Mouse (Mus musculus) neutrophil, adult 59 days (primary cell): ENCODE measurements around the gene Nisch. TPM values are rescaled to one million over a fixed set of nuclear protein-coding genes. Genes with fewer than 3 reads are reported as not detected.

Source experiments
- total RNA-seq, 2 experiments: library from RNA; stranded (reverse); gene quantifications; 1 replicate in 1 of 2; 2 replicates in 1 of 2; pipeline ENCODE4 v1.2.4; 2023

The Nisch gene
- 100 to 1,000 TPM; 288 to 309 TPM for total RNA-seq

GRCm38 (mm10) chr14:31216846-31217245 is at the start of gene Nisch:
Nisch (minus strand) TSS chr14:31216946.

GRCm38 (mm10) chr14:31251084-31251604 is 34.4 kb upstream of the Nisch start, which contains the start of the genes Phf7 and Bap1:
Phf7 (minus strand) TSS chr14:31251317.
Bap1 (plus strand) TSS chr14:31251450.

GRCm38 (mm10) chr14:31217666-31218065 is 920 bp upstream of the Nisch start, which contains the start of gene Sema3g:
Sema3g (plus strand) TSS chr14:31217860.

GRCm38 (mm10) chr14:31208084-31208483 is 8.7 kb downstream of the Nisch start, which contains the start of gene Tnnc1:
Tnnc1 (plus strand) TSS chr14:31208312.

GRCm38 (mm10) chr14:31168425-31168824 is 48.3 kb downstream of the Nisch start, which contains the start of gene Stab1:
Stab1 (minus strand) TSS chr14:31168641.

GRCm38 (mm10) chr14:31130236-31131220 is 86.2 kb downstream of the Nisch start, which contains the start of gene Nt5dc2:
Nt5dc2 (plus strand) TSS chr14:31131053.

GRCm38 (mm10) chr14:31128826-31129219 is 87.9 kb downstream of the Nisch start, which contains the start of gene Smim4:
Smim4 (minus strand) TSS chr14:31128956.

Other genes with a start within 250 kb of the Nisch start
- gene Glt8d1, start 215.5 kb downstream of the Nisch start, total RNA-seq, result 10 to 100 TPM; 12.1 to 15.0 TPM
- 10 to 100 TPM; 72.3 to 84.1 TPM for gene Spcs1, start 215.3 kb downstream of the Nisch start, total RNA-seq
- 10 to 100 TPM; 50.0 to 53.1 TPM for gene Pbrm1, start 197.8 kb downstream of the Nisch start, total RNA-seq
- gene Gnl3, start 197.8 kb downstream of the Nisch start, total RNA-seq, result 10 to 100 TPM; 47.4 to 66.5 TPM
- gene Smim4, start 88.0 kb downstream of the Nisch start, total RNA-seq, result 10 to 100 TPM; 54.9 to 59.6 TPM
- 10 to 100 TPM; 11.4 to 13.3 TPM for gene Nt5dc2, start 85.9 kb downstream of the Nisch start, total RNA-seq
- gene Stab1, start 48.3 kb downstream of the Nisch start, total RNA-seq, result 1 to 10 TPM; 2.2 to 6.0 TPM
- under 1 TPM; 0.75 to 0.87 TPM for gene Tnnc1, start 8.6 kb downstream of the Nisch start, total RNA-seq
- gene Sema3g, start 914 bp upstream of the Nisch start, total RNA-seq, result under 1 TPM; 0.24 to 0.60 TPM
- gene Phf7, start 34.4 kb upstream of the Nisch start, total RNA-seq, result 1 to 10 TPM; 6.6 to 7.2 TPM
- 10 to 100 TPM; 63.9 to 66.0 TPM for gene Bap1, start 34.5 kb upstream of the Nisch start, total RNA-seq
- gene Dnah1, start 107.0 kb upstream of the Nisch start, total RNA-seq, result not detected
- gene Capn7, start 119.7 kb upstream of the Nisch start, total RNA-seq, result 10 to 100 TPM; 23.3 to 27.4 TPM
- 100 to 1,000 TPM in 1 of 2 experiments, 10 to 100 TPM in 1; 98.4 to 110 TPM for gene Sh3bp5, start 219.1 kb upstream of the Nisch start, total RNA-seq